Mouse (Mus musculus): ENCODE data around the gene Amotl2.

The Amotl2 gene

GRCm38 (mm10) chr9:102777631-102778591 is 61.4 kb downstream of the Amotl2 start:
- peak in 1 of 2 experiments; percentile 16 for DNase-seq (ENCODE audit: low spot score in 2 of 2)

GRCm38 (mm10) chr9:102779493-102779892 is 63.0 kb downstream of the Amotl2 start:
- peak; percentile 52 to 64 for DNase-seq (ENCODE audit: low spot score in 2 of 2)
